Mouse (Mus musculus) kidney, adult 9 months (tissue): ENCODE results near the gene Rab7.
A peak's percentile ranks its signal among the peaks of the same experiment; 100 is the strongest.
"Not testable (repeated sequence)": the region's sequence is repeated elsewhere in the genome, so short reads cannot be mapped to it uniquely, and the experiment has no call there.

ENCODE experiments used
- DNase-seq: peaks from one replicate; pipeline ENCODE4 v3.0.0; 2022

Gene Rab7

DNA sequence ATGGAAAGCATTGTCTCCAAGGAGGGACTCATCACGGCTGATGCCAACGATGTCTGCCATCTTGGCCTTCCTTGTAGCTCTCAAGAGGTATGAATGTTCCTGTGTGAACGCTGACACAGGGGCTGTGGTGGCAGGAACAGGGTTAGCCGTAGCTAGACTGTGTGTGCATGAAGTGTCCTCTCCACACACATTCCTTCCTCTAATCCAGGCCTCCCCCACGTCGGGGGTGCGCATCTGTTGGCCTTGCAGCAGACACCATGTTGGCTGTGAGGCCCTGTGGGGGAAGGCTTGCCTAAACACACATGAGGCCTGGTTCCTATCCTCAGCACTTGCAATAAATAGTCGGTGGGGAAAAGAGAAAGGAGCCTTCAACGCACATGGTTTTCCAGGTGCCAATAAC lies 48.5 kb downstream of the Rab7 start:
- no peak for DNase-seq

DNA sequence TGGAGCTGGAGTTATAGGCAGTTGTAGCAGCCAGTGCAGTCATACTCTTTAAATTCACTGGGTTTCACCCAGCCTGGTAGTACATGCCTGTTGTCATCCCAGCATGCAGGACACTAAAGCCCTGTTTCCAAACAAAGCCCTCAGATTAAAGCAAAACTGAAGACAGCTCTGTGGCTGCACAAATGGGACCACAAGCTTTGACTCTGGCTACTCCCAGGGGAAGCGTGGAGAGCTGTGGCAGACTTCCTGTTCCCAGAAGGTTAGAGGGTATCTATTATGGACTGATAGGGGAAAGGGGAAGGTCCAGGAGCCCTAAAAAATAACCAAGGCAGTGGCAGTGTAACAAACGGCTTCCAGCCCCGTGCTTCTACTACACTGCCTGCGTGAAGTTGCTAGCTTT lies 49.6 kb downstream of the Rab7 start:
- peak; percentile 43 for DNase-seq

DNA sequence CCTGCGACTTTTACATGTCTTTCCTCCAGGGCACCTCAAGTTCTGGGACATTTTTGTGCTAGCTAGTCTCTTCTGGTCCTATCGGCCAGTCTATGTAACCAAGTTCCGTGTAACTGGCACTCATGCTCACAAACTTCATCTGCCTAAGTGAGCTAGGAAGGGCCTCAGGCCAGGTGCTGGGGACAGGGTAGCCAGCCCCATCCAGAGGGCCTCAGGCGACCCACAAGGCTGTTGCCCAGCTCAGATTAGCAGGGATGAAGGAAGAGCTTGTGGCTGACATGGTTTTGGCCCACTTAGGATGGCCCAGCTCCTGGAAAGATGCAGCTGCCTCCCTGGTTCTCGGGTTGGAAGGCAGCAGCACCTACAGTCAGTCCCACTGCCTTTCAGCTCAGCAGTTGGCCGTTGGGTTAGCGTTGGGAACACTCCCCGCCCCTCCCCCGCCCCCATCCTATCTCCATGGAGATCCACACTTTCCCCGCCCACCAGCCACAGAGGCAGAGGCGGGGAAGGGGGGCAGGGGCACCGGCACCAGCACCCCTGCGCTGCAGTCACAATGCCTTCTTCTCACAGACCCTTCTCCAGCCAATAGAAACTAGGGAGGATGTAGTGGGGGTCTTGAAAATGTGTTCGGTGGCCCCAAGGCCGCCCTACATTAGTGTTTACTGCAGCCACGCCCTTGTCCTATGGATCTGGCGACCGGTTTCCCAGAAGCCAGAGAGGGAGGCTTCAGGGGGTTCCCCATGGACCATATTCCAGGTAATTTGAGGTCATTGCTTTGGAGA lies 51.1 kb downstream of the Rab7 start:
- DNase-seq = no peak

DNA sequence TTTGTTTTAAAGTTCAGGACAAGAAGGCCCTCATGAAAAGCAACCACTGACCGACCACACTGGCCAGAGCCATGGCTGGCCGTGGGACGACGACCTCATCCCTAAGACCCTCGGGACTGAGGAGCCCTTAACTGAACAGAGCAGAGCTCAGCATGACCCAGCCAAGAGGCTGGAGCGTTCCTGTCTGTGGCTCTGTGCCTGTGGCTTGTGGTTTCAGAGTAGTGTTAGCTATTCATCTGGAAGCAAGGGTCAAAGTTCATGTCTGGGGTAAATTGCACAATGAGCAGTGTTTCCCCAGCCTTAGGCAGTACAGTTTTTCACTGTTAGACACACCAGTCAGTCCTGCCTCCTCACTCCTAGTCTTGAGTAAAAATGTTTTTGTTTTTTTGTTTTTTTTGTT lies 52.3 kb downstream of the Rab7 start:
- DNase-seq = peak; percentile 85

DNA sequence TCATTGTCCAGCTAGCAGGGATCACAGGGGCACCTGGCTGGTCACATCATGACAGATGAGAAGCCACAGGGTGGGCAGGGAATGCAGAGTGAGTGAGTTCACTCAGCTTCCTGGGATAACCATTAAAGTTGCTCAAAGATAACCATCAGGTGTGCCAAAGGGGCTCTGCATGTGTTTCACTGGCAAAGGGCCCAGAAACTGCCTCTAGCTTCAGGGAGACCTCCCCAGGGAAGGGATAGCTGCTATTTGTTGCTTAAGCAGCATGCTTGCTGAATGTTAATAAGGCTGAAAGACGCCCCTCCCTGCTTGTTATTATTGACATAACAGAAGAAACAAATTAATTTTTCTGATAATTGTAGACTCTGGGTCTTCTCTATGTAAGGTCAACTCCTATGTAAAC lies 53.2 kb downstream of the Rab7 start:
- DNase-seq = no peak

DNA sequence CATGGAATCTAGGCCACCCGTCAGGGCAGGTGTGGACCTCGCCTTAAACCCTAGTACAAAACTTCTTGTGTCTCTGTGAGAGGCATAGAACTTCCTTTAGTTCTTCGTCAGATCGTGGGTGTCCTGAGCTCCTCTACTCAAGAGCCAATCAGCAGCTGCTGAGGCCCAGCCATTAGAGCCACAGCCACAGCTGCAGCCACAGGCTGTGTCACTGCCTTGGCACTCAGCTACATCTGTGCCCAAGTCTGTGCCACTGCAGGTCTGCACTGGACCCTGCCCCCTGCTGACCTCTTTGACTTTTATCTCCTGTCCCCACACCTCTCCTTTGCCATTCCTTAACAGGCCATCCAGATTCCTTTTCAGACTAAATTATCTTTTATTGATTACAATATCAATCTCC lies 53.9 kb downstream of the Rab7 start:
- no peak for DNase-seq

DNA sequence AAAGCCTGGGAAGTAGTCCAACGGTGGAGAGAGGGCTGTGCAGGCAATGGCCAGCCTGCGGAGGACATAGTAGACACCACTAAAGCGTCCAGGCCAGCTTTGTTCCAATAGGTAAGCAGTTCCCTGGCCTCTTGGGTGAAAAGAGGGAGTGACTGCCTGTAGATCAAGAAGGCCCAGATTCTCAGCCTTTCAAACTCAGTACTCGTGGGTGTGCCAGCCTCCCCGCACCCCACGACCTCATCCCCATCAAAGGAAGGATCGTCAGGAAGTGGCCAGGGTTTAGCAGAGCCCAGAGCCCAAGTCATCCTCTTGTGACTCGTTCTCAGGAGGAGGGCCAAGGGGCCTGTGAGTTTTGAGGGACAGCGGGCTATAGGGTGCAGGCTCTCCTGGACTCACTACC lies 62.6 kb downstream of the Rab7 start:
- no peak for DNase-seq

DNA sequence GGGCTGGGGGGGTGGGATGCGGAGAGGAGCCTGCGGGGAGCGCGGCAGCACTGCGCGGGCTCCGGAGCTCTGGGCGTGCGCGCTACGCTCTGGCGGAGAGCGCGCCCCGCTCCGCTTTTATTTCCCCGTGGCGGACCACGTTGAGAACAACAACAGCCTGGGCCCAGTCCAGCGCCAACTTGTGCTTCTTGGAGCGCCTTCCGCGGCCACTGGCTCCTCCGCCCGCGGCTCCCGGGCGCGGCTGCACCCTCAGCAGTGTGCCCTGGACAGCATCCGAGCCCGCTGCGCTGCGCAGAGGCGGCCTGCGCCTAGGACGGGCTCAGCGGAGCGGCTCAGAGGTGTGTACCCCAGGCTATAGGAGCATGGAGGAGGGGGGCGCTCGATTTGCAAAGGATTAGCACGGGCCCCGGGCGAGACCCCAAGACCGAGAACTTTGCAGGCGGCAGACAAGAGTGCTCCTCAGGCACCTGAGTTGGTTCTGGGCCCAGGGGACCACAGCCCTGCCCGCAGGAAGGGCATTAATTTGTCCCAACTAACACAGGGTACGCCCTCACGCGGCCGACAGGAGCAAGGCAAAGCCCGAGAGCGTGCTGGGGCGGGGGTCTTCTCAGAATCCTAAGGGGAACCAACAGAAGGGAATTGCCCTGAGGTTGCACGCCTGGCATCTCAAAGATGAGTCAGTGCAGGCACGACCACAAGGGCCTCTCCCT lies 63.4 kb downstream of the Rab7 start, which contains the start of gene H1fx:
H1fx (minus strand) TSS at position 91 of the 710 bp plus-strand sequence.
- peak; percentile 30 for DNase-seq

DNA sequence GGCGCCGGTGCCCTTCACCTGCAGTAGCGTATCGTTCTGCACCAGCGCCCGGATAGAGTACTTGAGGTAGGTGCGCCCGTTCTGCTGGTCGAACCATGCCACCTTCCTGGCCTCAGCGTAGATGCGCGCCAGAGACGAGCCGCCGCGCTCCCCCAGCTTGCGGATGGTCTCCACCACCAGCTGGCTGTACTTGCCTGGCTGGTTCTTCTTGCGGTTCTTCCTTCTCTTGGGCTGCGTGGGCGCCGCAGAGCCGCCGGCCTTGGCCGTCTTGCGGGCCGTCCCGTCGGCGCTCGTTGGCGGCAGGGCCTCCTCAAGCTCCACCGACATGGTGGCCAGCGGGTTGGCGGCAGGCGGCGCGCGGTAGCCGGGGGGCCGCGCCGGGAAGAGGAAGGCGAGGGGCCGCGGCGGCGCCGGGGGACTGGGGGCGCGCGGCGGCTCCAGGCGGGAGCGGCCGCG lies 64.0 kb downstream of the Rab7 start:
- no peak for DNase-seq

DNA sequence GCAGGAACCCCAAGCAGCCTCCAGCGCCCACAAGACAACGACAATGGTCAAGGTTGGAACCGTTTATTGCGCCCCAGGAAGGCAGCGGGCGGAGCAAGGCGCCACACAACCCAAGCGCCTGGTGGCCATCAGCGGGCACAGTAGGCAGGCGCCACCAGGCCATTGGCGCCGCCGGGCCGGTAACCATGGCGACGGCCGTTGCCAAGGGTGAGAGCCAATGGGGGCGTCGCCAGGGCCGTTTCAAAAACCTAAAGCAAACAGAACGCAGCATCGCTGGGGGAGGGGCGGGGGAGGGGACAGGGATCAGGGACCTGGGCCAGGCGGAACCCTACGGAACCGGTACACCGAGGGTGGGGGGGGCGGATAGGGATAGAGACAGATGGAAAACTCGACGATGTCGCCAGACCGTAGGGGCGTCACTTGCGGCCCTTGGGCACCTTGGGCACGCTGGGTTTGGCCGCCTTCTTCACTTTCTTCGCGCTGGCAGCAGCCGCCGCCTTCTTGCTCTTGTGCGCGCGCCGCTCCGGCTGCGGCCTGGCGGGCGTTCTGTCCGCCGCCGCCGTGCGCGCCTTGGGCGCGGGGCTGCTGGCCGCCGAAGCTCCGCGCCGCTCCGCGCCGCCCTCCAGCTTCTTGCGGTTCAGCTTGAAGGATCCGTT lies 64.6 kb downstream of the Rab7 start:
- DNase-seq = no peak

DNA sequence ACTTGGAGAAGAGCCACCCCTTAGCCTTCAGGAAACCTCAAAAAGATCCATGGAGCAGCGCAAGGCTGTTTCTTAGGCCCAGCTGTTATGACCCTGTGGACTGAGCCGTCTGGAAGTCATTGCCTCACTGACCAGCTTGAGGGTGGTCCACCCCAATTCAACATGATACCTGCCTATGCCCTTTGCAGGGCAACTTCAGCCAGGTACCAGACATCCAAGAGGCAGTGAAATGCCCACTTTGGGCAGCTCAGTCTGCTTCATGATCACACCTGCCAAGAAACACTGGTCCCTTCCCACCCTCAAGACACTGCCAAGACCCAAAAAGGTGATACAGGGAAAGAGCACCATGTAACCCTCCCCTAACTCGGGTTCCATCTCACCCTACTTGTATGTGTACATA lies 65.3 kb downstream of the Rab7 start:
- DNase-seq = no peak

DNA sequence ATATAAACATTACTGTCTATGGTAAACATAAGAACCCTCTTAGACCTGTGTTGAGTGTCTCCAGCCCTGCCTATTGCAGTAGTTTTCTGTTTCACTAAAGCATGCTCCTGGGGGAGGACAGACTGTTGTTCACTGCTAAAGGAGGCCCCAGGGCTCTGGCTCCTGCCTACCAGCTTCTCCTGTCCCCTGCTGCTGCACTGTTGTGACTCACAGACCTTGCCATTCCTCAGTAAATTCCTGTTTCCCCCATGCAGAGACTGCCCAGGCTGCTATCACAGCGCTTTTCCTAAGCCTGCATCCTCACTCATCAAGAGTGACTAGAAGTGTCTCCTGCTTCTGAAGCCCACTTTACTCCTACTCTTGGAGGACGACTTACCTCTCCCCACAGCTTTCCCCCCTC lies 75.0 kb downstream of the Rab7 start:
- no peak for DNase-seq

DNA sequence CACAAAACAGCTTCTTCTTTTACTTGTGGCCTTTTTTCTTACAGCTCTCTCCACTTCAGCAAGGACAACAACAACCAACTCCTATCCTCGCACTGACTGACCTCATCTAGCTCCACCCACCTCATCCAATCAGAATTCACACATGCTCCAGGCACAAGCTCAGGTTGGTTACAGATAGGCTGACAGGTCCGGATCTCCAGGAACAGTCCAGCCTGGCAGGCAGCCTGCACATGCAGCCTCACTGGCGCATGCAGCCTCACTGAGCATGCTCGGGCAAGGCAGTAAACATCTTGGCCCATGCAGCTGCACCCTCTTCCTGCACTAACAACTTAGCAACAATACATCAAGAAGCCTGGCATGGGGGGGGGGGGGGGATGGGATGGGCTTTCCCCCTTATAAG lies 82.6 kb downstream of the Rab7 start:
- DNase-seq = not testable (repeated sequence)
